Mouse (Mus musculus) adipocyte (in vitro differentiated cells): ENCODE results near the gene Tbata.

Experiments
- DNase-seq: peaks from one replicate; pipeline ENCODE4 v3.0.0-alpha.2; 2016; ENCODE audit warnings: low spot score

The Tbata gene

GRCm38 (mm10) chr10:61171654-61172053 is at the start of gene Tbata:
TSS of gene Tbata (plus strand) at chr10:61171954.
- DNase-seq: no peak

- no peak for DNase-seq
Measured at GRCm38 (mm10) chr10:61123276-61123913, 48.4 kb upstream of the Tbata start.

- no peak for DNase-seq
Measured at GRCm38 (mm10) chr10:61124462-61124861, 47.3 kb upstream of the Tbata start.

GRCm38 (mm10) chr10:61128701-61129365 is 42.9 kb upstream of the Tbata start:
- no peak for DNase-seq

- DNase-seq: peak; percentile 60
Measured at GRCm38 (mm10) chr10:61130959-61131358, 40.8 kb upstream of the Tbata start.

- no peak for DNase-seq
Measured at GRCm38 (mm10) chr10:61134041-61134440, 37.7 kb upstream of the Tbata start.

GRCm38 (mm10) chr10:61135226-61135839 is 36.4 kb upstream of the Tbata start:
- DNase-seq: no peak

- no peak for DNase-seq
Measured at GRCm38 (mm10) chr10:61137567-61137966, 34.2 kb upstream of the Tbata start.

- no peak for DNase-seq
Measured at GRCm38 (mm10) chr10:61143343-61143742, 28.4 kb upstream of the Tbata start.

- DNase-seq: no peak
Measured at GRCm38 (mm10) chr10:61145766-61146118, 26.0 kb upstream of the Tbata start.

- DNase-seq: peak; percentile 52
Measured at GRCm38 (mm10) chr10:61146119-61146806, 25.5 kb upstream of the Tbata start.

- DNase-seq: no peak
Measured at GRCm38 (mm10) chr10:61146807-61147156, 25.0 kb upstream of the Tbata start.

- peak; percentile 82 for DNase-seq
Measured at GRCm38 (mm10) chr10:61147157-61148040, 24.4 kb upstream of the Tbata start, which contains the start of gene Sgpl1. TSS of gene Sgpl1 (minus strand) at chr10:61147703.

- no peak for DNase-seq
Measured at GRCm38 (mm10) chr10:61149476-61149875, 22.3 kb upstream of the Tbata start.

- DNase-seq: no peak
Measured at GRCm38 (mm10) chr10:61150616-61151015, 21.1 kb upstream of the Tbata start.

- DNase-seq: no peak
Measured at GRCm38 (mm10) chr10:61152131-61152530, 19.6 kb upstream of the Tbata start.

GRCm38 (mm10) chr10:61155611-61156010 is 16.1 kb upstream of the Tbata start:
- DNase-seq: no peak

- no peak for DNase-seq
Measured at GRCm38 (mm10) chr10:61156453-61156852, 15.3 kb upstream of the Tbata start.

- no peak for DNase-seq
Measured at GRCm38 (mm10) chr10:61158594-61158993, 13.2 kb upstream of the Tbata start.

- DNase-seq: no peak
Measured at GRCm38 (mm10) chr10:61160089-61160488, 11.7 kb upstream of the Tbata start.

GRCm38 (mm10) chr10:61160671-61161070 is 11.1 kb upstream of the Tbata start:
- DNase-seq: peak; percentile 93

GRCm38 (mm10) chr10:61162366-61162765 is 9.4 kb upstream of the Tbata start:
- DNase-seq: no peak
